Mouse (Mus musculus) cerebellum, adult 2 months (tissue): ENCODE measurements around the gene Hoxd9. TPM values are rescaled to one million over a fixed set of nuclear protein-coding genes. Genes with fewer than 3 reads are reported as not detected.

ENCODE experiments used
- DNase-seq, 2 experiments: peaks; one replicate each; pipeline ENCODE4 v3.0.0; 2021
- H3K27ac ChIP-seq: fragments of 200-500 bp; 2 replicates; pipeline ENCODE4 v1.5.1; 2012; ENCODE audit warnings: low read length, control low read depth, inconsistent platforms; ENCODE audit not compliant: insufficient read depth
- H3K27me3 ChIP-seq: fragments of 200-500 bp; 2 replicates; pipeline ENCODE4 v1.6.1; 2012; ENCODE audit warnings: inconsistent platforms, mild to moderate bottlenecking, low read length, moderate library complexity; ENCODE audit not compliant: control insufficient read depth, insufficient read depth
- H3K4me1 ChIP-seq: fragments of 200-500 bp; 2 replicates; pipeline ENCODE4 v1.6.1; 2011; ENCODE audit warnings: low read length; ENCODE audit not compliant: control insufficient read depth, insufficient read depth
- H3K4me3 ChIP-seq: fragments of 200-500 bp; replicated peaks from 2 replicates; pipeline ENCODE3; 2011; ENCODE audit warnings: mild to moderate bottlenecking, low read depth, low read length, control low read depth; ENCODE audit not compliant: insufficient read depth
- CTCF ChIP-seq: fragments of 200-500 bp; IDR thresholded peaks from 2 replicates; pipeline ENCODE4 v1.5.1; 2011; ENCODE audit warnings: low read depth, mild to moderate bottlenecking, control low read depth, low read length, moderate library complexity, borderline replicate concordance; ENCODE audit not compliant: insufficient read depth
- POLR2A ChIP-seq: fragments of 200-500 bp; IDR thresholded peaks from 2 replicates; pipeline ENCODE4 v1.6.1; 2011; ENCODE audit warnings: low read length, control low read depth, borderline replicate concordance; ENCODE audit not compliant: insufficient read depth
- WGBS: fragments of 180-500 bp; shearing (Covaris S2); methylation state at CpG from one replicate; pipeline ENCODE4 v1.1.7; 2018; 5-methylcytosine and 5-hydroxymethylcytosine counted together
- polyA plus RNA-seq: library from polyadenylated mRNA; depleted of rRNA; stranded (reverse); fragments of >200 nt; gene quantifications from 2 replicates; pipeline ENCODE4 v1.2.3, GENCODE M21; 2012

The Hoxd9 gene
- polyA plus RNA-seq, 1 experiment, result not detected

DNA sequence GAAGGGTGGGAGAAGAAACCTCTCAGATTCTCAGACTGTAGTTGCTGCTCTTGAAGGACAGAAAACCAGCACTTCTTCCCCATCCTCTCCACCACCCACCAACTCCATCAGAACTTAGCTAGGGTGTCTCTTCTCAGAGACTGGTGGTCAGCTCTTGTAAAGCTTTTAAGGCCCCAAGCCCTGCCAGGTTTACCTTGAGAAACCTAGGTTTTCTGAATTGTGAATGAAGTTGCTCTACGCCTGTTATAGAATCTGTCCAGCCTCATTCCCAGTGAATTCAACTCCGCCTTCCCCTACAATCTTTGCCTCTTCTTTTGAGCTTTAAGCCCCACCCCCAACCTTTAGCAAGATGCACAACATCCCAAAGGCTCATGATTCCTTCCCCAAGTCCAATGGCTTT is 20.4 kb upstream of the Hoxd9 start:
- whole genome bisulfite sequencing, result 11% methylated on average over 2 of the region's 2 CpGs

GRCm38 (mm10) chr2:74678891-74679595 is 18.5 kb upstream of the Hoxd9 start, which contains the start of gene Hoxd11:
TSS of gene Hoxd11 (plus strand) at chr2:74679557.
- 2% methylated on average over 15 of the region's 15 CpGs for WGBS
- Histone ChIP-seq H3K27ac (no peak within 1 kb of the TSS), H3K27me3 (peaks cover 16% of the 10 kb centered on the region; the same call in 1 of the 2 replicates), H3K4me3 (no peak within 1 kb of the TSS), H3K4me1 (no peaks in the 10 kb centered on the region)
- no peak for TF ChIP-seq POLR2A
- TF ChIP-seq CTCF, result no peak
- no peak for DNase-seq

More for the DNA sequence above, 20.4 kb upstream of the Hoxd9 start:
- no peaks in the 10 kb centered on the region for H3K4me1 ChIP-seq
- H3K27ac ChIP-seq, result no peak overlapping the region
- no peak for DNase-seq
- TF ChIP-seq POLR2A (no peak), CTCF (no peak)
- H3K27me3 ChIP-seq, result peaks cover 8% of the 10 kb centered on the region; the same call in 1 of the 2 replicates
- H3K4me3 ChIP-seq, result no peak overlapping the region

DNA sequence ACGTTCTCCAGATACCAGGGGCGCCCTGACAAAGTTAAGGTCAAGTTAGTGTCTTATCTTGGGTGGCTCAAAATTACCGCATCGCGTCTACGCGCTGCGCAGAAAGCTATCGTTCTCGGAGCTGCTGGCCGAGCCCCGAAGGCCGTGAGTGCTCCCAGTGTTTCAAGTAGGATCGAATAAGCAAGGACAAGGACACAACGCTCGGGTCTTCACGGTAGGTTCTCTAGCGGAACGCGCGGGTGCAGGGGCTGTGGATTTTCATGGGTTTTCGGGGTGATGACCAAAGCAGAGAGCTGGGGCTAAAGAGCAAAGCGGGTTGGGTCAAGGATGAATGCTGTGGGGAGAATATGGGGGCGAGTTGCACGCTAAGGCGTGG is 17.9 kb upstream of the Hoxd9 start:
- H3K27me3 ChIP-seq, result peaks cover 17% of the 10 kb centered on the region; the same call in 1 of the 2 replicates
- H3K27ac ChIP-seq, result no peak overlapping the region
- 3% methylated on average over 26 of the region's 26 CpGs for WGBS
- no peaks in the 10 kb centered on the region for H3K4me1 ChIP-seq
- H3K4me3 ChIP-seq, result no peak overlapping the region
- DNase-seq, result no peak
- TF ChIP-seq POLR2A (no peak), CTCF (no peak)

- Histone ChIP-seq H3K4me3 (no peak overlapping the region), H3K27ac (no peak overlapping the region), H3K4me1 (no peaks in the 10 kb centered on the region), H3K27me3 (peaks cover 17% of the 10 kb centered on the region; the same call in 1 of the 2 replicates)
- no peak for DNase-seq
- TF ChIP-seq CTCF (no peak), POLR2A (no peak)
- WGBS, result 2% methylated on average over 23 of the region's 23 CpGs
Measured at GRCm38 (mm10) chr2:74679980-74680379, 17.5 kb upstream of the Hoxd9 start.

DNA sequence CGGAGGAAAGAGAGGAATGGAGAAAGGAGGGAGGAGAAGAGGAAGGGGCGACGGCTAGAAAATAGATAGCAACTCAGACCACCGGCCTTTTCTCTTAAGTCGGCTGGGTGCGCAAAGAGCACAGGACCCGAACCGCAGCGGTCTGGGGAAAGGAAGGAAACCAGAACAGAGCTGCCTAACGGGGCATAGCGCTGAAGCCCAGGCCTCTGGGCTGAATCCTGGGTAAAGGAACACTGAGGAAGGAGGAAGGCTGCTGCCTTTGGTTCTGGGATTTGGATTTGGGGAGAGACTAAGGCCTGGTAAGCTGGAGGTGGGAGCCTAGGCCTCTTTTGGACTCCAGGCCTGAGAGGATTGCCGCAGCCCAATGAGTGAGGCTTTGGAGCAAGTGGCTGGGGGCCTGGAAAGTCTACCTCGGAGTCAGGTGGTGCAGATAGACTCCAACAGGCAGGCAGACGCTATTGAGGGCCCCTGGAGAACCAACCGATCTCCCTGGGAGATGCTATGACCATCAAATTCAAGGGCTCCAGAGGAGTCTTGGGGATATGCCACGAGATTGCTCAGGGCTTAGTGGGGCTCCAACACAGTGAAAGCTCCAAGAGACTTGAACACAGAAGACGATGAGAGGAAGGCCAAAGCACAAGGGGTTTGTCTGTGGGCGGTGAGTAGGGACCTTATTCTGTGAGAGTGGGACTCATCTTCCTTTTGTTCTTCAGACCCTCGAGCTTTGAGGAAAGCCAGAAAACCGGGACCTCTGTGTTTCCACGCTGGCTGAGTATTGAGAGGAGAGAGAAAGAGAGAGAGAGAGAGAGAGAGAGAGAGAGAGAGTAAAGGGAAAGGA is 16.7 kb upstream of the Hoxd9 start:
- Histone ChIP-seq H3K4me3 (no peak overlapping the region), H3K4me1 (no peaks in the 10 kb centered on the region), H3K27me3 (peaks cover 17% of the 10 kb centered on the region; the same call in 1 of the 2 replicates), H3K27ac (no peak overlapping the region)
- TF ChIP-seq CTCF (no peak), POLR2A (no peak)
- DNase-seq, result no peak
- WGBS, result 3% methylated on average over 21 of the region's 21 CpGs

DNA sequence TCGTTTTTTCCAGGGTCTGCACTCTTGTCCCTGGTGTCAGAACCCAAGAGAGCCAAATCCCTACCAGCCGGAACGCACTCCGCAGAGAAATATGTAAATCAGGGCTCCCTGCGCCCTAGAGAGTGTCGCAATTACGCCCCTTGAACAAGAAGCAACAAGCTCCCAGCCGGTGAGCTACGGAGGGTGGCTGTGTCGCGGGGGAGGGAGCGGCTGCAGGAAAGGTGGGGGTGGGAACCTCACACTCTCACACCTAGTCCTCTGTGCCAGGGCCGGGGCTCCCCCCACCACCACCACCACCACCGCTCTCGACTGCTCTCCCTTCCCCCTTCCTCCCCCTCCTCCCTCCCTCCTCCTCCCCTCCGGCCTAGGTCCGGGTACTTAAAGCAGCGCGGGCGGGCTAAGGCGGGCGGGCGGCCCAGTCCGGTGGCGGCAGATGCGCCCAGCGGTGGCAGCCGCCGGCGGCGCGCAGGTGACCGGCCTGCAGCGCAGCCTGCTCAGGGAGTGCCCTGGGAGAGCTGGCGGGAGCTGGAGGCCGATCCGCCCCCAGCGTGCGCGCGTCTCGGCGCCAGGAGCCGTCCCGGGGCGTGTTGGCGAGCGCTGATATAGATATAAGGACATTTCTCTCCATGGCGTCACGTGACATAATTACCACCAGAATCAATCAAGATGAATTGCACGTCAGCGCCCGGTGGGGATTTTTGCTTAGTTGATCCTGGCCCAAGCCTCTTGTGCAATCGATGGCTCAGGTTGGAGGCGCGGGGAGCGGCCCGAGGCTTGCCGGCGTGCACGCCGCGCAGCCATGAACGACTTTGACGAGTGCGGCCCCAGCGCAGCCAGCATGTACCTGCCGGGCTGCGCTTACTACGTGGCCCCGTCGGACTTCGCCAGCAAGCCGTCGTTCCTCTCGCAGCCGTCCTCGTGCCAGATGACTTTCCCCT is 15.7 kb upstream of the Hoxd9 start:
- H3K4me1 ChIP-seq, result no peaks in the 10 kb centered on the region
- no peak for TF ChIP-seq POLR2A
- TF ChIP-seq CTCF, result no peak
- H3K4me3 ChIP-seq, result no peak overlapping the region
- no peak for DNase-seq
- peaks cover 15% of the 10 kb centered on the region; the same call in 1 of the 2 replicates for H3K27me3 ChIP-seq
- no peak overlapping the region for H3K27ac ChIP-seq
- 1% methylated on average over 78 of the region's 78 CpGs for WGBS

GRCm38 (mm10) chr2:74682796-74683195 is 14.7 kb upstream of the Hoxd9 start:
- Histone ChIP-seq H3K27me3 (peaks cover 19% of the 10 kb centered on the region; the same call in 1 of the 2 replicates), H3K27ac (no peak overlapping the region), H3K4me1 (no peaks in the 10 kb centered on the region), H3K4me3 (no peak overlapping the region)
- TF ChIP-seq CTCF (no peak), POLR2A (no peak)
- WGBS, result 2% methylated on average over 51 of the region's 51 CpGs
- DNase-seq, result no peak
